Mouse (Mus musculus) heart, embryonic 16.5 days (tissue): ENCODE measurements around the gene Gm26620. TPM values are rescaled to one million over a fixed set of nuclear protein-coding genes. Genes with fewer than 3 reads are reported as not detected.

ENCODE experiments used
- ATAC-seq: fragments of 200-750 bp; cut with Nextera tagmentation; replicated peaks from 2 replicates; pipeline ENCODE4 v1.8.0; 2017; ENCODE audit warnings: moderate number of reproducible peaks; ENCODE audit not compliant: insufficient read depth, low FRiP score; ENCODE audit errors: extremely low read depth
- H3K27ac ChIP-seq: fragments of 300-500 bp; sonication (generic); 2 replicates; pipeline ENCODE4 v1.5.1; 2014; ENCODE audit warnings: mild to moderate bottlenecking, low read length, control low read depth, moderate library complexity
- H3K27me3 ChIP-seq: fragments of 300-500 bp; sonication (generic); 2 replicates; pipeline ENCODE4 v1.6.1; 2014; ENCODE audit warnings: low read length, mixed read lengths; ENCODE audit not compliant: control insufficient read depth, insufficient read depth
- H3K36me3 ChIP-seq: fragments of 300-500 bp; sonication (generic); 2 replicates; pipeline ENCODE4 v1.6.1; 2014; ENCODE audit not compliant: control insufficient read depth, insufficient read depth
- H3K4me1 ChIP-seq: fragments of 300-500 bp; sonication (generic); 2 replicates; pipeline ENCODE4 v1.6.1; 2014; ENCODE audit warnings: low read length, mixed read lengths; ENCODE audit not compliant: control insufficient read depth, insufficient read depth
- H3K4me2 ChIP-seq: fragments of 300-500 bp; sonication (generic); 2 replicates; pipeline ENCODE4 v1.6.1; 2014; ENCODE audit warnings: low read depth, mild to moderate bottlenecking, control low read depth, low read length
- H3K4me3 ChIP-seq: fragments of 300-500 bp; sonication (generic); 2 replicates; pipeline ENCODE4 v1.5.1; 2014; ENCODE audit warnings: mild to moderate bottlenecking, control low read depth, low read length
- H3K9ac ChIP-seq: fragments of 300-500 bp; sonication (generic); 2 replicates; pipeline ENCODE4 v1.6.1; 2014; ENCODE audit warnings: low read length, control low read depth
- H3K9me3 ChIP-seq: fragments of 300-500 bp; sonication (generic); replicated peaks from 2 replicates; pipeline ENCODE4 v1.6.1; 2016; ENCODE audit warnings: low read length; ENCODE audit not compliant: control insufficient read depth
- WGBS: fragments of 180-500 bp; shearing (Covaris S2); extraction: QIAGEN DNeasy Blood & Tissue Kit; methylation state at CpG from one replicate; pipeline ENCODE4 v1.1.7; 2014; 5-methylcytosine and 5-hydroxymethylcytosine counted together
- polyA plus RNA-seq: library from polyadenylated mRNA; unstranded; fragments of >200 nt; fragmentation: Nextera tagmentation; extraction: Ambion mirVana; gene quantifications from 2 replicates; pipeline ENCODE4 v1.2.1, GENCODE M21; 2015

Gm26620 gene
- polyA plus RNA-seq, result 0.53 and 0.71 TPM in 2 replicates

- peak within 1 kb of the TSS; percentile 91 for H3K9ac ChIP-seq
- H3K4me3 ChIP-seq, result peak within 1 kb of the TSS; percentile 86
- ATAC-seq, result peak; percentile 95
- peaks cover 13% of the 10 kb centered on the region for H3K4me1 ChIP-seq
- no peaks in the 10 kb centered on the region for H3K9me3 ChIP-seq
- H3K27ac ChIP-seq, result peak within 1 kb of the TSS; percentile 67
- peaks cover 6% of the 10 kb centered on the region for H3K36me3 ChIP-seq
- H3K4me2 ChIP-seq, result peak within 1 kb of the TSS; percentile 84
- H3K27me3 ChIP-seq, result no peaks in the 10 kb centered on the region
- under 1% methylated on average over 42 of the region's 46 CpGs for WGBS
Measured at GRCm38 (mm10) chr1:170884978-170885561, at the start of gene Gm26620, which contains the start of gene Dusp12. Gm26620 (plus strand) TSS chr1:170885065. Dusp12 (minus strand) TSS chr1:170885540.

GRCm38 (mm10) chr1:170839685-170840084 lies 45.2 kb upstream of the Gm26620 start:
- Histone ChIP-seq H3K4me1 (no peaks in the 10 kb centered on the region), H3K4me2 (no peak overlapping the region), H3K4me3 (no peak overlapping the region), H3K36me3 (0 out of 2 replicates have a peak, but pooled peaks cover 4% of the 10 kb centered on the region), H3K9me3 (no peaks in the 10 kb centered on the region), H3K27me3 (no peaks in the 10 kb centered on the region), H3K27ac (no peak overlapping the region), H3K9ac (no peak overlapping the region)
- no peak for ATAC-seq

GRCm38 (mm10) chr1:170844380-170844779 lies 40.5 kb upstream of the Gm26620 start:
- H3K4me2 ChIP-seq, result no peak overlapping the region
- H3K4me1 ChIP-seq, result peaks cover 11% of the 10 kb centered on the region
- ATAC-seq, result no peak
- H3K36me3 ChIP-seq, result peaks cover 4% of the 10 kb centered on the region; the same call in 1 of the 2 replicates
- no peak overlapping the region for H3K9ac ChIP-seq
- no peak overlapping the region for H3K4me3 ChIP-seq
- H3K9me3 ChIP-seq, result no peaks in the 10 kb centered on the region
- H3K27ac ChIP-seq, result no peak overlapping the region
- H3K27me3 ChIP-seq, result no peaks in the 10 kb centered on the region
- WGBS, result 61% methylated on average over 8 of the region's 8 CpGs

- peak; percentile 64 for ATAC-seq
- Histone ChIP-seq H3K4me3 (peak overlapping the region; percentile 23; the same call in 1 of the 2 replicates), H3K9me3 (no peaks in the 10 kb centered on the region), H3K27ac (peak overlapping the region; percentile 76), H3K9ac (peak overlapping the region; percentile 52), H3K4me2 (peak overlapping the region; percentile 46), H3K36me3 (peaks cover 6% of the 10 kb centered on the region; the same call in 1 of the 2 replicates), H3K4me1 (peaks cover 19% of the 10 kb centered on the region), H3K27me3 (no peaks in the 10 kb centered on the region)
- WGBS, result 18% methylated on average over 10 of the region's 10 CpGs
Measured at GRCm38 (mm10) chr1:170845448-170846307, 39.2 kb upstream of the Gm26620 start.

- no peak for ATAC-seq
- H3K9me3 ChIP-seq, result no peaks in the 10 kb centered on the region
- WGBS, result 100% methylated on average over 2 of the region's 2 CpGs
- H3K4me2 ChIP-seq, result no peak overlapping the region
- no peak overlapping the region for H3K4me3 ChIP-seq
- no peak overlapping the region for H3K9ac ChIP-seq
- H3K4me1 ChIP-seq, result peaks cover 23% of the 10 kb centered on the region
- H3K27me3 ChIP-seq, result no peaks in the 10 kb centered on the region
- H3K27ac ChIP-seq, result no peak overlapping the region; the same call in 1 of the 2 replicates
- H3K36me3 ChIP-seq, result peaks cover 4% of the 10 kb centered on the region; the same call in 1 of the 2 replicates
Measured at GRCm38 (mm10) chr1:170850007-170850406, 34.9 kb upstream of the Gm26620 start.

- no peaks in the 10 kb centered on the region for H3K9me3 ChIP-seq
- H3K27me3 ChIP-seq, result no peaks in the 10 kb centered on the region
- H3K27ac ChIP-seq, result 0 out of 2 replicates have a peak overlapping the region, but pooled peaks have one; percentile 10
- ATAC-seq, result 0 out of 2 replicates have a peak, but pooled peaks have one; percentile 52
- WGBS, result 56% methylated on average over 23 of the region's 23 CpGs
- H3K36me3 ChIP-seq, result peaks cover 4% of the 10 kb centered on the region; the same call in 1 of the 2 replicates
- H3K4me3 ChIP-seq, result no peak overlapping the region
- peak overlapping the region; percentile 1 for H3K4me2 ChIP-seq
- peaks cover 16% of the 10 kb centered on the region for H3K4me1 ChIP-seq
- H3K9ac ChIP-seq, result 0 out of 2 replicates have a peak overlapping the region, but pooled peaks have one; percentile 15
Measured at GRCm38 (mm10) chr1:170850637-170851624, 33.9 kb upstream of the Gm26620 start.

GRCm38 (mm10) chr1:170853604-170854003 lies 31.3 kb upstream of the Gm26620 start:
- H3K9ac ChIP-seq, result no peak overlapping the region
- H3K9me3 ChIP-seq, result no peaks in the 10 kb centered on the region
- no peak for ATAC-seq
- no peak overlapping the region for H3K27ac ChIP-seq
- WGBS, result 94% methylated on average over 3 of the region's 3 CpGs
- H3K36me3 ChIP-seq, result peaks cover 4% of the 10 kb centered on the region; the same call in 1 of the 2 replicates
- H3K4me1 ChIP-seq, result peaks cover 13% of the 10 kb centered on the region; the same call in 1 of the 2 replicates
- H3K4me3 ChIP-seq, result no peak overlapping the region
- no peak overlapping the region for H3K4me2 ChIP-seq
- H3K27me3 ChIP-seq, result no peaks in the 10 kb centered on the region

- ATAC-seq, result no peak
- Histone ChIP-seq H3K27me3 (no peaks in the 10 kb centered on the region), H3K4me1 (peaks cover 8% of the 10 kb centered on the region; the same call in 1 of the 2 replicates), H3K9ac (no peak overlapping the region), H3K4me3 (no peak overlapping the region), H3K36me3 (peaks cover 3% of the 10 kb centered on the region; the same call in 1 of the 2 replicates), H3K9me3 (no peaks in the 10 kb centered on the region), H3K27ac (no peak overlapping the region), H3K4me2 (no peak overlapping the region)
- 77% methylated on average over 13 of the region's 13 CpGs for WGBS
Measured at GRCm38 (mm10) chr1:170855056-170855760, 29.7 kb upstream of the Gm26620 start.
